Mouse (Mus musculus) kidney, embryonic 14.5 days (tissue): ENCODE data around the gene Tinag. TPM values are rescaled to one million over a fixed set of nuclear protein-coding genes. Genes with fewer than 3 reads are reported as not detected.
A peak's percentile ranks its signal among the peaks of the same experiment; 100 is the strongest.

ENCODE experiments used
- ATAC-seq: fragments of 200-750 bp; cut with Nextera tagmentation; 2 replicates; pipeline ENCODE4 v1.8.0; 2017; ENCODE audit warnings: moderate number of reproducible peaks, mild to moderate bottlenecking, moderate TSS enrichment, moderate library complexity; ENCODE audit not compliant: low FRiP score, low TSS enrichment
- H3K27ac ChIP-seq: fragments of 300-500 bp; sonication (generic); 2 replicates; pipeline ENCODE4 v1.5.1; 2014; ENCODE audit warnings: low read depth, mild to moderate bottlenecking, low read length, moderate library complexity, mixed read lengths
- H3K27me3 ChIP-seq: fragments of 300-500 bp; sonication (generic); 2 replicates; pipeline ENCODE4 v1.6.1; 2014; ENCODE audit warnings: mild to moderate bottlenecking, low read length; ENCODE audit not compliant: control insufficient read depth, insufficient read depth
- H3K36me3 ChIP-seq: fragments of 300-500 bp; sonication (generic); 2 replicates; pipeline ENCODE4 v1.6.1; 2014; ENCODE audit warnings: low read length, mixed read lengths; ENCODE audit not compliant: control insufficient read depth, insufficient read depth
- H3K4me1 ChIP-seq: fragments of 300-500 bp; sonication (generic); 2 replicates; pipeline ENCODE4 v1.6.1; 2014; ENCODE audit warnings: low read length, mixed read lengths; ENCODE audit not compliant: control insufficient read depth, insufficient read depth
- H3K4me2 ChIP-seq: fragments of 300-500 bp; sonication (generic); replicated peaks from 2 replicates; pipeline ENCODE4 v1.6.1; 2014; ENCODE audit warnings: low read depth, mild to moderate bottlenecking, low read length
- H3K4me3 ChIP-seq: fragments of 300-500 bp; sonication (generic); 2 replicates; pipeline ENCODE4 v1.5.1; 2014; ENCODE audit warnings: mild to moderate bottlenecking, low read length
- H3K9ac ChIP-seq: fragments of 300-500 bp; sonication (generic); 2 replicates; pipeline ENCODE4 v1.6.1; 2014; ENCODE audit warnings: low read depth, mild to moderate bottlenecking, low read length, moderate library complexity
- H3K9me3 ChIP-seq: fragments of 300-500 bp; sonication (generic); 2 replicates; pipeline ENCODE4 v1.6.1; 2016; ENCODE audit warnings: low read length; ENCODE audit not compliant: control insufficient read depth
- WGBS: fragments of 180-500 bp; shearing (Covaris S2); extraction: QIAGEN DNeasy Blood & Tissue Kit; methylation state at CpG from one replicate; pipeline ENCODE4 v1.1.7; 2014; 5-methylcytosine and 5-hydroxymethylcytosine counted together
- polyA plus RNA-seq: library from polyadenylated mRNA; unstranded; fragments of >200 nt; fragmentation: Nextera tagmentation; extraction: Ambion mirVana; gene quantifications from 2 replicates; pipeline ENCODE4 v1.2.1, GENCODE M21; 2014

Gene Tinag
- polyA plus RNA-seq, 1 experiment from 2014 or later: 6.7 TPM

DNA sequence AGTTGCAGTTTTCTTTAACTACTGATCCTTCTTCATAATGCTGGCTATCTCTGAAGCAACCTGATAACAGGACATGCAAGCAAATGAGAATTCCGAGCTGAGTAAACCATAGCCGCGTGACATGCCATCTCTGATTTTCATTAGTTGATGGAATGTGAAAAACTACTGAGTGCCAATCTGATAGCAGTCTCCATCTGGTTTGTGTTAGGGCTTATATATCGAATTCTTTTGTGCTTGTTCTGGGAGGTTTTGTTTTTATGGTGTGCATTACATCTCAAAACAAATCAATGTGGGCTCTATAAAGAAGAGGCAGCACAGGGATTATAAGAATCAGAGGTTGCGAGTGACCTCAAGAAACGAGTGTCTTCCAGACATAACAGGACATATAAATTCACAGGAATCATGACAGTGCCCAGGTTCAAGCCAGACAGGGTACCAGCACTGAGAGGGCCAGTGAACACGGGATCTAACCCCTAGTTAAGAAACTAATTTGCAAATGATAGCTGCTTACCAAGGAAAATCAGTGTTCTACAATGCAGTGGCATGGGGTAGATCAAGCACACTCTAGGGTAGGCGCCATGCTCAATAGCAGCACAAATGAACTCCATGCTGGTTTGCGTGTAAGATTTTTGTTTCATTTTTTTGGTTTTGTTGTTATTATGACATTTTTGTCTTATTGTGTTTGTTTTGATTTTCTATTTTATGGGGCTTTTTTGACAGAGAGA is 13.0 kb downstream of the Tinag start:
- no peaks in the 10 kb centered on the region for H3K9me3 ChIP-seq
- no peak overlapping the region for H3K9ac ChIP-seq
- H3K4me2 ChIP-seq: no peak overlapping the region
- 43% methylated on average over 9 of the region's 9 CpGs for WGBS
- H3K36me3 ChIP-seq: no peaks in the 10 kb centered on the region
- no peak overlapping the region for H3K27ac ChIP-seq
- H3K27me3 ChIP-seq: no peaks in the 10 kb centered on the region
- peak; percentile 57; the same call in 1 of the 2 replicates for ATAC-seq
- no peaks in the 10 kb centered on the region for H3K4me1 ChIP-seq
- H3K4me3 ChIP-seq: no peak overlapping the region

DNA sequence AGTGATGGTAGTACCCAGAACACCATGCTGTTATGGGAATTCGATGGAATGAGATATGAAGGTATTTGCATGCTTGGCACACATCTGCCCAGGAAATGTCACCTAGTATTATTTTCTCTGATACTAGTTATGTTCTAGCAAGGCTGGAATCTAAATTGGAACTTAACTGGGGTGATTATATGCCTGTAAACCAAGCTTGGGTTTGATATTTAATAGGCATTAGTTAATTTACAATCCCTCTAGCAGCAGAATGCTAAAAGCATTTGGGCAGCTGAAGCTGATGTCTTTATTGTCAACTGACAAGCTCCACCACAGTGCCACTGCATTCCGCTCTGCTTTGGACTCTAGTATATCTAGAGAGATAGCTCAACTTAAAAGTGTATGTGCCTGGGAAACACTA is 20.3 kb downstream of the Tinag start:
- Histone ChIP-seq H3K27me3 (no peaks in the 10 kb centered on the region), H3K4me2 (no peak overlapping the region), H3K27ac (no peak overlapping the region), H3K4me3 (no peak overlapping the region), H3K9ac (no peak overlapping the region), H3K9me3 (no peaks in the 10 kb centered on the region), H3K36me3 (no peaks in the 10 kb centered on the region), H3K4me1 (no peaks in the 10 kb centered on the region)
- 80% methylated on average over 2 of the region's 2 CpGs for WGBS
- ATAC-seq: no peak

DNA sequence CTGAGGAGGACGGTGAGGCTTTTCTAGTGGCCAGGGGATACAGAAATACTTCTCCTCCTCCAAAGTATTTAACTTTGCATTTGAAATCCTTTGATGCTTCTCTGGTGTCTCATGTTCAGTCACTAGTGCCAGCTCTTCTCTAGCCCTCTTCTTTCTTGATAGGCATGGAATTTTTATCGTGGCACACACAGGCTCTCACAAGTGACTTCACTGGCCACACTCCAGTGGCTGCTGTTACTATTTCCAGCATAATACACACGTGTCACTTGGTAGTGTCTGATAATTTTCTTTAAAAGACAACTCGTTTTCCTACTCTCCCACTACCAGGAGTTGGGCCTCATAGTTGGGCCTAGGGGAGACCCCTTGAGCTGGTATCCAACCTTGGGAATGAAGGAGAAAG is 26.7 kb downstream of the Tinag start:
- H3K27me3 ChIP-seq: no peaks in the 10 kb centered on the region
- no peaks in the 10 kb centered on the region for H3K36me3 ChIP-seq
- H3K9ac ChIP-seq: no peak overlapping the region
- H3K4me1 ChIP-seq: no peaks in the 10 kb centered on the region
- ATAC-seq: no peak
- H3K9me3 ChIP-seq: no peaks in the 10 kb centered on the region
- 79% methylated on average over 4 of the region's 4 CpGs for WGBS
- H3K4me2 ChIP-seq: no peak overlapping the region
- no peak overlapping the region for H3K4me3 ChIP-seq
- no peak overlapping the region for H3K27ac ChIP-seq

DNA sequence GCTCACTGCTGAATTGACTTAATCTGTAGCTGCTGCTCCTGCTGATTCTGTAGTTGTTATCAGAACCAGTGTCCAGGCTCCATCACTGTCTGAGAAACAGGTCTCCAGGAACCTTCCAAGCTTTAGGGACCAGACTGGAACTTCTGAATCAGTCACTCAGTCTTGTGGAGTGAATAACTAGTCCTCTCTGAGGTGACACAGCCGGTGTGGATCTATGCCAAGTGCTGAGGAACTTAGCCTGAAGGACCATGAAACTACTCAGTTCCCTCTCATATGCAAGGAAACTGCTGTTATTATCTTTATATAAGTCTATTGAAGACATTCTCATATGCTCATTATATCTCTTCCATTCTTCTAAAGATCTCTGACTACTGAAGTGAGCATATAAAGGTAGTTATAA is 49.6 kb downstream of the Tinag start:
- H3K4me3 ChIP-seq: no peak overlapping the region
- H3K27me3 ChIP-seq: no peaks in the 10 kb centered on the region
- WGBS: 96% methylated on average over 1 of the region's 1 CpGs

DNA sequence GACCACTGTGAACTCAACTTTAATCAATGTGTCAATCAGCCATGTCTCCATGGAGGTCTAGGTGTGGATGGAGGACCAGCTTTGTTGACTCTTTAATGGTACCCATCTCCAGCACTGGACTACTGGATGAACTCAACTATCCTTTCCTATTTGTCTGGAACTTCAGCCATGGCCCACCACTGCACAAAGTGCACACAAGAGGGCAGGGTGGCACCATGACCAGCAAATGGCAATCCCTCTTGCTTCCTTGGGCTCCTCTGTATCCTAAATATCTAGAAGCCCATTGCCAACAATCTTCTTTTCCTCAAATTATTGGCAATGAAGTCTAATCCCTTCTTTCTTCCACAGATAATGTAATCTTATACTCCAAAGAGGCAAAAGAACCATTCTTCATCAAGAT is 55.6 kb downstream of the Tinag start:
- no peak overlapping the region for H3K9ac ChIP-seq
- ATAC-seq: no peak

More for the DNA sequence above, 49.6 kb downstream of the Tinag start:
- ATAC-seq: no peak
- Histone ChIP-seq H3K4me2 (no peak overlapping the region), H3K27ac (no peak overlapping the region), H3K4me1 (no peaks in the 10 kb centered on the region), H3K9me3 (no peaks in the 10 kb centered on the region), H3K9ac (no peak overlapping the region), H3K36me3 (no peaks in the 10 kb centered on the region)

DNA sequence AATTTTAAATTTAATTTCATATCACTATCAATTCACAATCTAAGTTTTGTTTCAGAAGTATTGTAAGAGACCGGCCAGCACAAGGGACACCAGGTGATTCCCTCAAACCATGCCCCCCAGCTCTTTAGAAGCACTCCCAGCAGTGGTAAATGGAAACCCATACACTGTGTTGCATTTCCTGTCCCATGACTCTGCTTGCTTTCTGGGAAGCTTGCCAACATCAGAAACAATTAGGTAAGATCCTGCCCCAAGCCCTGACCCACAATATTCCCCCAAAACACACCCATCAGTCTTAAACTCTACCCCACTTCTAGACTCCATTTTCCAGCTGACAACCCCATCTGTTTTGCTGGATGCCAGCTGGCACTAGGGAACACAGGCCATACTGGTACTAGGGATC is 110.8 kb downstream of the Tinag start:
- Histone ChIP-seq H3K9ac (no peak overlapping the region), H3K27me3 (no peaks in the 10 kb centered on the region), H3K36me3 (no peaks in the 10 kb centered on the region), H3K27ac (no peak overlapping the region), H3K9me3 (no peaks in the 10 kb centered on the region), H3K4me2 (no peak overlapping the region), H3K4me1 (no peaks in the 10 kb centered on the region), H3K4me3 (no peak overlapping the region)
- no peak for ATAC-seq
- 78% methylated on average over 1 of the region's 1 CpGs for WGBS

More for the DNA sequence above, 55.6 kb downstream of the Tinag start:
- H3K4me1 ChIP-seq: no peaks in the 10 kb centered on the region
- no peaks in the 10 kb centered on the region for H3K9me3 ChIP-seq
- H3K4me3 ChIP-seq: no peak overlapping the region
- H3K27ac ChIP-seq: no peak overlapping the region
- no peaks in the 10 kb centered on the region for H3K27me3 ChIP-seq
- no peak overlapping the region for H3K4me2 ChIP-seq
- no peaks in the 10 kb centered on the region for H3K36me3 ChIP-seq

DNA sequence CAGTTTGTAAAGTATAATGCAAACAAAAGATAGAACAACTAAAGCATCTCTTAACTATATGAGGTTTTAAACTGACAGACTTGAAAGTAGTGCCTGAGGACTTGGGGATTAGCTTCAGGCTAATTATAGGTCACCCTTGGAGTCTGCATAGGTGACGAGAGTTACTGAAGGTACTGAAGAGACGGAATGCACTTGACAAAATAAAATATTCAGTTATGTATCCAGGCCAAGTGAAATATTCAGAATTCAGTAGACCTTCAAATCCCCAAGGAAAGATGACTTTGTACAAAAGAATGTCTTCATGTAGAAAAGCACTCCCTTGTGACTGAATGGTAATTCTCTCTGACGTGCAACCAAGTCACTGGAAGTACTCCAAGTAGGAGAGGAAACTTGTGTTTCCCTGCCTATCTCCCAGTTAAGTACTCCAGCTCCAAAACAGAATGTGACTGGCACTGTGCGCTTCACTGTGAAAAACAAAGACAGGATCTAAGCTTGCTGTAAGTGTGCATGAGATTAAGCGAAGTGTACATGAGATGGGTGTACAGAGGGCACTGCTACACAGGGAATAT is 130.4 kb downstream of the Tinag start:
- no peaks in the 10 kb centered on the region for H3K36me3 ChIP-seq
- H3K9me3 ChIP-seq: no peaks in the 10 kb centered on the region
- H3K4me3 ChIP-seq: no peak overlapping the region
- no peak overlapping the region for H3K27ac ChIP-seq
- no peak overlapping the region for H3K4me2 ChIP-seq
- 84% methylated on average over 5 of the region's 5 CpGs for WGBS
- no peaks in the 10 kb centered on the region for H3K27me3 ChIP-seq
- no peaks in the 10 kb centered on the region for H3K4me1 ChIP-seq
- no peak for ATAC-seq
- no peak overlapping the region for H3K9ac ChIP-seq
